Mouse (Mus musculus) Muller cell, postnatal 12 days (primary cell): Measurements from ENCODE around the gene C1qc.

Experiments used
- DNase-seq: peaks from one replicate; pipeline ENCODE4 v3.0.0-alpha.2; 2015; ENCODE audit errors: inconsistent ontology term

Gene C1qc

DNA sequence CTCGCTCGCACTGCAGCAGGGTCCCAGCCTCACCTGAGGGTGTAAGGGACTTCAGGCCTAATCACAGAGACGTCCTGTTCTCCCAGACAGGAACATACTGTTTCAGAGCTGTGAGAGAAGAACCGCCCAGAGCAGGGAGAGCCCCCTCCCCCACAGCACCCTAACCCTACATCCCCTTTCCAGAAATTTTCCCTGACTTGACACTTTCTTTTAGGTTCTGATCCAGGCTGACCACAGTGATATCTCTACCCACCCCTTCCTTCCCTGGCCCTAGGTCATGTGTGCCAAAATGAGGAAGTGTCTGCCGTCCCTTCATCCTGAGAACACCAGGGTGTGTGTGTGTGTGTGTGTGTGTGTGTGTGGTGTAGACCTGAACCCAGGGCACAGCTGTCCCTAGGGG is at the start of gene C1qc:
Gene C1qc (minus strand): TSS at position 255 of the 400 bp plus-strand sequence.
- DNase-seq, result no peak

DNA sequence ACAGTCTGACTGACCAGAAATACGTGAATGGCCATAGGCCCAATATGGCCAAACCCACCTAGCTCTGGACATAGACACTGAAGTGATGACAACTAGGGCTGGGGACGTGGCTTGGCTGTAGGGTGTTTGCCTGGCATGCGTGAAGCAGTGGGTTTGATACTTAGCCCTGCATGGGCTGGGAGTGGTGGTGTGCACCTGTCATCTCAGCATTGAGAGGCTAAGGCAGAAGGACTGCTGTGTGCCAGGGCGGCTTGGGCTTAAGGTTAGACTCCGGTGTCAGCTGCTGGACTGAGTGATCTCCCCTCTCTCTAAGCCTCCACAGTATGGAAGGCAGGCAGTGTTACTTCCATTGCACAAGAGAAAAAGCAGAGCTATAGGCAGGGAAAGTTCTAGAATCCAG is 45.1 kb upstream of the C1qc start:
- DNase-seq, result no peak

DNA sequence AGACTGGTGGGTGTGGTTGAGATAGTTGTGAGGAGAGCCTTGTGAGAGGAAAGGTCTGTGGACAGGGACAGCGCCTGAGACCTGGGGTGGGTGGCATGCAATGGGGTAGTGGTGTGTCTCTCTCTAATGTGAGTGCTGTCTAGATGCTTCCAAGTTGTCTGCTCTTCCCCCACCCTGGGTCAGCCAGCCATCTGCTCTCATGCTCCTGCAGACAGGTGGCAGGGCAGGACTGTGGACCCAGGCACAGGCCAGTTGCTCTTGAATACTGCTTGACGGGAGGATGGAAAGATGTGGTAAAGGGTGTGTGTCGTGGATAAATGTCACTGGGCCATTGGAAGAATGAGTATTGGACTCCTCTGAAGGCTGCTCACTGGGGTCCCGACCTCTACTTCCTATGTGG is 44.5 kb upstream of the C1qc start:
- no peak for DNase-seq

DNA sequence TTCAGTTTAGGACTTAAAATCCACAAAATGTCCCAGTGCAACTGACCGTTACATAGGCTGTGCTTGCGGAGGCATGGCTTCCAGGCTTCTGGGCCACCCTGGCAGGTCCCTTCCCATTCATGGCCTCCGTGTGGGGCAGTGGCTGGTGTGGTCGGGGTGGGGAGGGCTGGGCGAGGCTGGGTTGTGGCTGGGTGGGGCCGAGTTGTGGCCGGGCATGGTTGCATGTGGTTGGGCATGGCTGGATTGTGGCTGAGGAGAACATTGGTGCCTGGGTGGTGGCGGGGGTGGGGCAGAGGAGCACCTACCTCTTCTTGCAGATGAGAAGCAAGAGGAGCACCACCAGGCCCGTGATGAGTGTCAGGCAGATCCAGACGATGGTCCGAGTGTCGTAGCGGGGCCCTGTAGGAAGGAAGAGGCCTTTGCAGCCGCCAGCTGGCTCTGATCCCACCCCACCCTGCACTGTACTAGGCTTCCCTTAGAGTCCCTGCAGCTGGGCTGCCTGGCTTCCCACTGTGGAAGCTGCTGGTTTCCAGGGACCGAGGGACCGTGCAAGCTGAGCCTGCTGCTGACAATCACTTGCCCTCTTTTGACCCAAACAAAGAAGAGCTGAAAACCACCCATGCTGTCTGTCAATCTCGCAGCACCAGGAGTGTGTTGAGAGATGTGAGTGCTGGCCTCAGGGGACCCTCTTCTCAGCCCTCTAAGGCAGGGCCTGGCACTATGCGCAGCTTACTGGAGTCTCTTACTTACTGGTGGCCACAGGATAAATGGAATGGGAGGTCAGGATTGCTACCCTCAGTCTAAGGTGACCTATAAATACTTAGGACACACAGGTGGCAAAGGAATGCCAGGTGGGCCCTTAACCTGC is 42.1 kb upstream of the C1qc start:
- no peak for DNase-seq

DNA sequence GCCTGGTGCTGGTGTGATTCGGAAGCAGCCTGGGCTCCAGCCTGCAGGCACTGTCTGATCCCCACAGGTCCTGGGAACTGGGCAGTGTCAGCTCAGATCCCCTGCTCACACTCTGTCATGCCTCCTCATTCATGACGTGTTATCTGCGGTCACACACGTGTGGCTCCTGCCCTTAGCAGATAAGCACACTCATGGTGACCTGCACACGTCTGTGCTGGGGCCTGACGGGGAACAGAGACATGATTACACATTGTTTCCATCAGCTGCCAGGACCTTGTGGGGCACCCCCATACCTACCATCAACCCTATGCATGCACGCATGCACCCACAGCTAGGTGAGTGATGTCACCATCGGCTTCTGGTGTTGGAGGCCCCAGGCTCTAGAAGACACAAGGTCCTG is 37.6 kb upstream of the C1qc start:
- DNase-seq, result no peak

DNA sequence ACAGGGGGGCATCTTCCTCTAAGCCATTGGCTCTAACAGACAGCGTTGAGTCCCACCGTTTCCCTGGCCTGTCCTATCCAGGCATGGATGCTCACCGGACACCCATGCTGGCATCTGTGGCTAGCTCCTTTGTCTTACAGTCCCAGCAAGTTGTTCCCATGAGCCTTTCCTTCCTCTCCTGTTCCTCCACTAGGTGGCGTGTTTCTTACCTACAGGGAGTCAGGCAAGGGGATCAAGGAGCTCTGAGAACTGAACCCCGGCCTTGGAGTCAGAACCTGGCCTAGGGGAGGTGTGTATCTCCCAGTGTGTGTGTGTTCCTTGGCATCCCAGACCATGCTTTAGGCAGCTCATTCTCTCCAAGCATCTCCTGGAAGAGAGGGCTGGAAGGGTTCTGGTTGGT is 36.1 kb upstream of the C1qc start:
- DNase-seq, result peak; percentile 29

DNA sequence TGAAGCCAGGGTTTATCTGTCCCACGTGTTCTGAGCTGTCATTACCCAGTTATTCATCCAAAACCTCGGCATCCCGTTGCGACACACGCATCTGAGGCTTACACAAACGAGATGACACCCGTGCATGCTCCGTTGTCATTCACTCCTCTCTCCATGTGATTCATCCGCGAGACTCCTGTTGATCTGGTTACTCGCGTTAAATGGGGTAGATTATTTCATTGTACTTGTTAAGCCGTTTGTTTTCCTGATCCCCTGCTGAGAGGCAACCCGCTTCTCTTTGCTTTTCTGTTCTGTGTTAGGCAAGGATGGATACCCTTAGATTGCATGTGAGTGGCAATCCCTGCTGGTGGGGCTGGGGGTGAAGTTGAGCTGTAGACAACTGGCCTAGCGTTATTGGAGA is 32.9 kb upstream of the C1qc start:
- no peak for DNase-seq

DNA sequence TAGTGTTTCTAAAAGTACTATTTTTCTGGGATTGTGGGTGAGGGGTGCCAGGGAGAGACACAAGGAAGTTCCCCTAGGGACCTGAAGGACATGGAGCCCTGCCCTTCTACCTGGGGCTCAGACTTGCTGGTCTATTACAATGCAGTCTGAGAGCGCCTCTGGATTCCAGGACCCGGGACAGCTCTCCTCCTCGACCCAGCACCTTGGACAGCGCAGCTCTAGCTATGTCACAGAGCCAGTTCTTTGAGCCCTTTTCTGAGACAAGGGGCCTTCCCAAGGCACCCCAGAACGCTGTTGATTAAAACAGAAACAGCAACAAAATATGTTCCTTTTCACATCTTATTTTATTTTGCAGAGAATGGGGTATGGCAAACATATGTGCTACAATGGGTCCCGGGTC is 31.7 kb upstream of the C1qc start:
- DNase-seq, result peak; percentile 77

DNA sequence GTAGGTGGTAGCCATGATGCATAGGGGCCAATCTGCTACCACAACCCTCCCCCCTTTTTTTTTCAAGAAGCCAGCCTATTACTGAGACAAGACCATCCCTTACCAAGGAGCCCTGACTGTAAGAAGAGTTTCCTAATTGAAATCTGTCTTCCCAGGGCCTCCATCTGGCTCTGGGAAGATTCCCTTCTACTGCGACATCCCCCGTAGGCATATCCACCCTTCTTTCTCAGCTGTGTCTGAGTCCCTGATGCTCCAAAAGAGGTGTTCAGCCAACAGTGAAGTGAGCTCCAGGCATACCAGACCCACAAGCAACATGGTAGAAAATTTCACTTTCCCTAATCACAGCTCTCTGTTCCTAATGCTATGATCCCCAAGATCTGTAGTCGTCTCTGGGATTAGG is 26.7 kb upstream of the C1qc start:
- no peak for DNase-seq

DNA sequence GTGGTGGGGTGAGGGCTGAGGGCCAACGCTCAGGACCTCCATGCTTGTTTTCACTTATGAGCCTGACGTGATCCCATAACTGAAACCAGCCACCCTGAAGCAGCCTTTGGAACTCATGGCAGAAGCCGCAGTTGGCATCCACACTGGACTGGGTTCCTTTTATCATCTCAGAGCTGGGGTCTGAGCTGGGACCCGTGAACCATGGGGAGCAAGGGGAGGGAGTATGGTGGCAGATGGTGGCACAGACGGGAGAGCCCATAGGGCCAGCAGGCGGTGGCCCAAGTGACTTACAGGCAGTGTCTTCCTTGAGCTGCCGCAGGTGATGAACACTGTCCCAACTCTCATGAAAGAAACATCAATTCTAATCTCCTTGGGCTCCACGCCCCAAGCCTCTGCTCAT is 26.0 kb upstream of the C1qc start:
- no peak for DNase-seq

DNA sequence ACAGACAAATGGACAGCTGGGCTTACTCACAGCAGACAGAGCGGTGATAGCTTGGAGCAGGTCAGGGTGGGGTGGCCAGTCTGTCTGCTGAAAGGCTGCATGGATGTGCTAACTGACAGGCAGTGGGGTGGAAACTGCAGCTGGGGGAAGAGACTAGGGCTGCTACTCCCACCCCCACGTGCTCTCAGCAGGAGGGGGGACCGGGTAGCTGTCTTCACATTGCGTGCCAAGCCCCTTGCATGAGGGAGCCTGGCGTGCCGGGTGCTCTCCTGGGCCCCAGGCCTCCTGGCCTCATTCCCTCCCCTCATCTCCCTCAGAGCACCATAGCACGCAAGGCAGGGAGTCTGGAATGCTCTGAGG is 24.3 kb upstream of the C1qc start:
- no peak for DNase-seq

DNA sequence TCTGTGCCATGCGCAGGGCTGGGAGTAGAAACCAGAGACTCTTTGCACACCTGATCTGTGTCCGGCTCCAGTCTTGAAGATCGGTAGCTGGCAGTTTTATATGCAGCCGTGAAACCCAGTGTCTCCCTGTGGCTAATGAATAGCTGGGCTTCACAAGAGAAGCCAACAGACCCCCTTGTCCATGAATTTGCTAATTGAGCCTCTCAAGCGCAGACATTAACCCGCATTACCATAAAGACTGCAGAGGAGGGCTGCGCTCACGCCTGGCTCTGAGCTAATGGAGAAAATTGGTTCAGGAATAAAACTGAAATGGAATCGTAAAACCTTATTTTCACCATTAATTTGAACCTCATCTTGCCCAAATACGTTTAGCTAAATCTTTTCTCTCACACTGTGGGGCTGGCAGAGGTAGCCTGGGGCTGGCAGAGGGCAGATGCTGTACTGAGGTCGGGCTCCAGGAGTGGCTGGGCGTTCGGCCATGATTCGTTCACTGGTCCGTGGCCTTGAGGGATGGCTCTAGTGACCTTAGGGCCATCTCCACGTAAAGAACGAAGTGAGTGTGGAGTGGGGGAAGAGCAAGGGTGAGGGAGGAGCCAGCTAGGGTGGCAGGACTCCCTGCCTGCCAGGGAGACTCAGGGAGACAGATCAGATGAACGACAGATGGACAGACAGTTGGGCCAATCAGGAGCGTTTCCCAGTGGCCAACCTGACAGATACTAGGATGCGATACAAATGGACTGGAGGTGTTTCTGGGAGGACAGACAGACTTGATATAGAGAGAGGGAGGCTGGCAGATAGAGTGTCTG is 23.7 kb upstream of the C1qc start:
- DNase-seq, result no peak

DNA sequence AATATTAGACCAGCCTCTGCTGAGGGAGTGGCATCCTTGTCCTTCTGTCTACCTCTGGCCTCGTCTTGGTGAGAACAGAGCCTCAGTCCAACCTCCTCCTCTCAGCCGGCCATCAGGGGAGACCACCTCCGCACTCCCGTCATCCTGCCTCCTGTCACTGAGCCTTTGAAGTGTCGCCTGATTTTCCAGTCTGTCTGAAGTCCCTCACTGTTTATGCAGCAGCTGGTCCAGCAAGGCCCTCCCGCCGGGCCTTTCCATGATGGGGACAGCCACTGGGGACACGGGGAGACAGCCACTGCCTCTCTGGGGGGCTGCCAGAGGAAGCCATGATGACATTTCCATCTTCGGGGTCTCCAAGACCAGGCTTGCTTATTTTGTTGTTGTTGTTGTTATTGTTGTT is 20.0 kb upstream of the C1qc start:
- DNase-seq, result no peak

DNA sequence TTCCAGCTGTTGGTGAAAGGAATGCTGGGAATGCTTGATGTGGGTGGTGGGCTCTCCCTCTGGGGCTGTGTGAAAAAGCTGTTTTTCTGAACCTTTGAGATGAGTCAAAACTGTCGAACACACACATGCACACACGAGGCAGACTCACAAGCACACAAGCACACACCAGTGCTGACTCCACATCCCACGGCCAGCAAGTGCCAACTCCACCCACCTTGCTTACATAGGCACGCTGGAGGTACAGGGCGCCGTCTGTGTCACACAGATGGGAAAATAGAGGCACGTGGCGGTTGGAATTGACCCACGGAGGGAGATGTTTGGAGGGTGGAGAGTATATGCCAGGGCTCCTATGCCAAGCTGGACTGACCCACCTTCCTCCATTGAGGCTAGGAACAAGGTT is 18.9 kb upstream of the C1qc start:
- no peak for DNase-seq

DNA sequence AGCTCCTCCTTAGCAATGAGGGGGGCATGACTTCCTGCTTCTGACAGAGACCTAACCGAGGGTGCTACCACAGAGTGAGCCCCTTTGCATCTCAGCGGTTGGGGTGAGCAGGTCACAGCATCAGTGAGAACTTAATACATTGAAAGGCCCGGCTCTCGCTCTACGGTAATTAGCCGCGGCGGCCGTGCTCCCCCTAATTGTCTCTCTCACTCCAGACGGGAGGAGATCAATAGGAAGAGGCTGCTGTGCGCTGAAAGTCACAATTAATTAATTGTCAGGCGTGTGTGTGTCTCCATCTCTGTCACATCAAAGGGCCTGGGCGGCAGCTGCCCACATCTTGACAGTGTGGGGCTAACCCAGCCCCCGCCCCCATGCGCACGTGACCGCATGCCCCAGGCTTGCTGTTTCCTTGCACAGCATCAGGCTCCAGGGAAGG is 18.4 kb upstream of the C1qc start:
- DNase-seq, result no peak

DNA sequence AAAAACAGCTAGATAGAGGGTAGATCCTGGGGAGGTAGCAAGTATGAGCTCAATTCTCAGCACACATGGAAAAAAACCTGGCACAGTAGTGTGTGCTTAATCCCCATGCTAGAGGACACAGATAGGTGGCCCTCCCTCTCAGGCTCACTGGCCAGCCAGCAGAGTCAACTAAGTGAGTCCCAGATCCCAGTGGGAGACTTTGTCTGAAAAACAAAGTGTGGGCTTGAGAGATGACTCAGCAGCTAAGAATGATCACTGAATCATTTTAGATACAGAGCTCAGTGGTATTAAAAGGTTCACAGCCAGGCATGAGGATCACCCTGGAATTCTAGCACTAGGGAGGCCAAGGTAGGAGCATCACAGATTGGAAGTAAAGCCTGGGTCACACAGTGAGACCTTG is 14.9 kb upstream of the C1qc start:
- peak; percentile 27 for DNase-seq

DNA sequence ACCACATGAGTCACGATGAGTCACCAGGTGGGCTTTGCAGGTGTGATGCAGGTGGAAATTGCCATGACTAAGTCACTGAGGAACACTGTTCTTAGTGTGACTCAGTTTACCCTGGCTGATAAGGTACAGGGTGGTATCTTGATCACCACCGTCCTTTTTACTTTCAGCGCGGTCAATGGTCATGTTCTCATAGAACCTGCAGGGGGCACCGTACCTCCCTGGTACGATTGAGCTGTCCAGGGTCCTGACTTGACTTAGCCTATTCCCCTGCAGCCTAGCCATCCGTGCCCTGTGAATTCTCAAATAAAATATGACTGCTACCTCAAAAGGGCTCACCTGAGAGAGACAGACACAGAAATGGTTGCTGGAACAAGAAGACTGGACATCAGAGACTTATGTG is 14.2 kb upstream of the C1qc start:
- DNase-seq, result peak; percentile 42

DNA sequence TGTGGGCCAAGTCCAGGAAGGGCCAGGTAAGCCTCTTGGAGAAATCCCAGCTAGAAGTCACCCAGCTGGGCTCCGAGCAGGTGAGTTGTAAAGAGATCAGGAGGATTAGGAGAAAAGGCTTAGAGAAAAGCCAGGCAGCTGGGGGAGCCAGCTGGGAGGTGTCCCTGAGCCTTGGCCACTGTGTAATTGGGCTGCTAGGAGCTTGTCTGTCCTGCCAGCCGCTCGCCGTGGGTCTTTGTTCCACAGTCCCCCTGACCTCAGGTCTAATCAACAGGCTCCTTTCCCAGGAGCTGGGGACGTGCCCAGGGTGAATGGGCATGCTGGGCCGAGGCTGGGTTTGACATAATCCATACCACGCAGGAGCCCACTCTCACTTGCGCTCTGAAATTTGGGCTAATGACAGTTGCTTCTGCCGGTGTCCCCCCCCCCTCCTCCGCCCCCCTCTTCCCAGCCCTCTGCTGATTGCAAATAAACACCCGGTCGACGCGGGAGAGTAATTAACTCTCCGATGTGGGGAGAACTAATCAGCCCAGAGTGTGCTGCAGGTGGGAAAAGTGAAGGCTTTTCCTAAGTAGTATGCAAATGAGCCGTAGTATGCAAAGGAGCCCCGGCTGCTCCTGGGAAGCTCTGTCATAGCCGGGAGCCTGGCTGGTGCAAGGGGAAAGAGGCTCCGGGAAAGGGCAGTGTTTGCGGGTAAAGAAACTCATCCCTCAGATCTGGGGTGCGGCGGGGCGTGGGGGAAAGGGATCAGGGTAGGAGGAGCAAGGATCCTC is 12.1 kb upstream of the C1qc start:
- no peak for DNase-seq

DNA sequence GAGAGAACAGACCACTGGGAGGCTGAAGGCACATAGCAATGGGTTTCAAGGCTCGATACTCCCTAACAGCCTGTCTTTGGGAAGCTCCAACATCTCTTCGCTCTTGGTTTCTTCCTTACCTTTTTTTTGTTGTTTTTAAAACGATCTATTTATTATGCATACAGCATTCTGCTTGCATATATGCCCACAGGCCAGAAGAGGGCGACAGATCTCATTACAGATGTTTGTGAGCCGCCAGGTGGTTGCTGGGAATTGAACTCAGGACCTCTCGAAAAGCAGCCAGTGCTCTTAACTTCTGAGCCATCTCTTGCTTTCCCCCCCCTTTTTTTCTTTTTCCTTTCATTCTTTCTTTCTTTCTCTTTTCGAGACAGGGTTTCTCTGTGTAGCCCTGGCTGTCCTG is 6.3 kb upstream of the C1qc start:
- DNase-seq, result no peak

DNA sequence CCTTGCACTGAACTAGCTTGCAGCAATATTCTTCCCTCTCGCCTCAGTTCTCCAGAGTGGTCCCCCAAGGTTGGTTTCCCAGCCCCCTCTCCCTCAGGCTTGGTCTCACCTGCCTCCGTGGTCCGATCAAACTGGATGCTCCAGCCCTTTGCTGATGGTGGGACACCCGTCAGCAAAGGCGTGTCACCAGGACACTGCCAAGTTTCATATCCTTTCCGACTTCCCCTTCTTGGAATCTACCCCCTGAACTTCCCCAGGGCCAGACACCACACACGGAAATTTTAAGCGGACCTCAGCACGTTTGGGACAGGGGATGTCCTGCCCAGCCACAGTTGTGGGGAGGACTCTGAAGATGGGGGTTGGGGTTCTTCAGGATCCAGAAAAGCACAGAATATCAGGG is 5.8 kb upstream of the C1qc start, which contains the start of gene C1qa:
Gene C1qa (minus strand): TSS at position 167 of the 400 bp plus-strand sequence.
- no peak for DNase-seq

DNA sequence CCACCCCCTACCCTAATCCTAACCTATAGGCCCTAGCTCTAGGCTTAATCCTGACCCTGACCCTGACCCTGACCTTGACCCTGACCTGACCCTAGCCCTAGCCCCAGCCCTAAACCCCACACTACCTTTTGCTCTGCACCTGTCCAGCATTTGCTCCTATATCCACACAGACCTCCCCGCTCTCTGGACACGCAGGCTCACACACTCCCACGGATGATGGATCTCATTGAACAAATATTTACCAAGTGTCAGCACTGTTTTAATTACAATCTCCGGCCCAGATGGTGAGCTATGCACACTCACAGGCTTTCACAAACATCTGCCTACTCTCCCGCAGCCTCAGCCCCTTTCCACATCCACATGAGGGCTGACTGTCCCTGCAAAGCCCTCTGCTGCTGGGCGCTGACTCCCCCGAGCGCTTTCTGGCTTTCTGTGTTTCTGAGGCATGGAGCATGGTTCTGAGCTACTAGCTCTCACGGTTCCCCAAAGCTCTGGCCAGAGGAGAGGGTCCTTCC is 5.3 kb upstream of the C1qc start:
- DNase-seq, result no peak

DNA sequence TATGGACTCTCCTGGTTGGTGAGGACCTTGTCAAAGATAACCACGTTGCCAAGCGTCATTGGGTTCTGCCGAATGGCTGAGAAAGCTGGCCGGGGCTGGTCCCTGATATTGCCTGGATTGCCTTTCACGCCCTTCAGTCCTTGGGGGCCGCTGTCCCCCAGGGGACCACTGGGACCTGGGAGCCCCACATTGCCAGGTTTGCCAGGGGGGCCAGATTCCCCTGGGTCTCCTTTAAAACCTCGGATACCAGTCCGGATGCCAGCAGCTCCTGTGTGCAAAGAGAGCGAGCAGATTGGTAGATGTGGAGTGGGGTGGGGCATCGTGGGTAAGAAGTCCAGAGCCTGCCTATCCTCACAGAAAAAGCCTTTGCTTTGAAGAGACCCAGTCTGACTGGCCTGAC is 3.6 kb upstream of the C1qc start:
- DNase-seq, result no peak
